Mouse (Mus musculus) MEL (cell line): Measurements from ENCODE around the gene Nsd1. TPM values are rescaled to one million over a fixed set of nuclear protein-coding genes. Genes with fewer than 3 reads are reported as not detected.

Experiments
- DNase-seq: peaks from one replicate; pipeline ENCODE4 v3.0.0; 2011; ENCODE audit warnings: low read depth, low spot score
- H3K27ac ChIP-seq: 2 replicates; pipeline ENCODE4 v1.5.1; 2012; ENCODE audit warnings: low read depth, mild to moderate bottlenecking, control low read depth, low read length, moderate library complexity; ENCODE audit not compliant: control insufficient read depth
- H3K27me3 ChIP-seq, 2 experiments: fragments of 150-350 bp in 1 of 2; sonication (generic) in 1 of 2; 2 replicates each; pipeline ENCODE4 v1.6.1; 2012; ENCODE audit warnings: low read length in 2 of 2, mild to moderate bottlenecking in 2 of 2, improper control_type of control experiment in 1 of 2, moderate library complexity in 1 of 2; ENCODE audit not compliant: insufficient read depth in 2 of 2, control insufficient read depth in 1 of 2
- H3K36me3 ChIP-seq, 2 experiments: 2 replicates each; pipeline ENCODE4 v1.6.1; 2012 to 2014; ENCODE audit warnings: low read length in 2 of 2, improper control_type of control experiment in 1 of 2, inconsistent platforms in 1 of 2, mild to moderate bottlenecking in 1 of 2; ENCODE audit not compliant: insufficient read depth in 2 of 2, control insufficient read depth in 1 of 2
- H3K4me1 ChIP-seq, 2 experiments: fragments of 150-350 bp in 1 of 2; sonication (generic) in 1 of 2; 2 replicates each; pipeline ENCODE4 v1.6.1; 2012; ENCODE audit warnings: low read length in 2 of 2, improper control_type of control experiment in 1 of 2, mild to moderate bottlenecking in 1 of 2; ENCODE audit not compliant: insufficient read depth in 2 of 2, control insufficient read depth in 1 of 2
- H3K4me3 ChIP-seq, 2 experiments: fragments of 150-350 bp in 1 of 2; sonication (generic) in 1 of 2; 2 replicates each; pipeline ENCODE4 v1.5.1; 2012; ENCODE audit warnings: low read depth in 2 of 2, low read length in 2 of 2, mild to moderate bottlenecking in 2 of 2, moderate library complexity in 2 of 2, control low read depth in 1 of 2, improper control_type of control experiment in 1 of 2; ENCODE audit not compliant: control insufficient read depth in 1 of 2, insufficient read depth in 1 of 2
- H3K79me2 ChIP-seq: 2 replicates; pipeline ENCODE4 v1.6.1; 2012; ENCODE audit warnings: mild to moderate bottlenecking, low read length, moderate library complexity; ENCODE audit not compliant: control insufficient read depth, poor library complexity, insufficient read depth
- H3K9ac ChIP-seq: 2 replicates; pipeline ENCODE4 v1.6.1; 2012; ENCODE audit warnings: low read depth, mild to moderate bottlenecking, control low read depth, low read length, moderate library complexity; ENCODE audit not compliant: control insufficient read depth, poor library complexity, severe bottlenecking
- H3K9me3 ChIP-seq: fragments of 150-350 bp; sonication (generic); replicated peaks from 2 replicates; pipeline ENCODE4 v1.6.1; 2012; ENCODE audit warnings: mild to moderate bottlenecking, low read length, improper control_type of control experiment, moderate library complexity; ENCODE audit not compliant: insufficient read depth
- BHLHE40 ChIP-seq: IDR thresholded peaks from 2 replicates; pipeline ENCODE4 v1.6.1; 2012; ENCODE audit warnings: low read depth, mild to moderate bottlenecking, inconsistent platforms, low read length, improper control_type of control experiment, borderline replicate concordance
- CHD2 ChIP-seq: IDR thresholded peaks from 2 replicates; pipeline ENCODE4 v1.6.1; 2011; ENCODE audit warnings: low read length, improper control_type of control experiment
- EP300 ChIP-seq, 2 experiments: IDR thresholded peaks; 2 replicates each; pipeline ENCODE4 v1.6.1; 2011; ENCODE audit warnings: improper control_type of control experiment in 2 of 2, low read length in 2 of 2, low read depth in 1 of 2, mild to moderate bottlenecking in 1 of 2
- GABPA ChIP-seq: IDR thresholded peaks from 2 replicates; pipeline ENCODE4 v1.6.1; 2012; ENCODE audit warnings: low read depth, mild to moderate bottlenecking, inconsistent platforms, low read length, improper control_type of control experiment, moderate library complexity
- GATA1 ChIP-seq: IDR thresholded peaks from 2 replicates; pipeline ENCODE4 v1.6.1; 2011; ENCODE audit warnings: low read depth, low read length, improper control_type of control experiment
- HCFC1 ChIP-seq: IDR thresholded peaks from 2 replicates; pipeline ENCODE4 v1.6.1; 2012; ENCODE audit warnings: low read depth, mild to moderate bottlenecking, inconsistent platforms, low read length, improper control_type of control experiment, moderate library complexity
- JUND ChIP-seq: IDR thresholded peaks from 2 replicates; pipeline ENCODE4 v1.6.1; 2011; ENCODE audit warnings: low read depth, mild to moderate bottlenecking, improper control_type of control experiment, low read length
- MAX ChIP-seq: IDR thresholded peaks from 2 replicates; pipeline ENCODE4 v1.6.1; 2011; ENCODE audit warnings: low read length, improper control_type of control experiment
- MAZ ChIP-seq: IDR thresholded peaks from 2 replicates; pipeline ENCODE4 v1.6.1; 2012; ENCODE audit warnings: low read depth, mild to moderate bottlenecking, inconsistent platforms, low read length, improper control_type of control experiment
- MYC ChIP-seq: IDR thresholded peaks from 2 replicates; pipeline ENCODE4 v1.6.1; 2011; ENCODE audit warnings: low read depth, mild to moderate bottlenecking, low read length, improper control_type of control experiment, moderate library complexity
- NELFE ChIP-seq: IDR thresholded peaks from 2 replicates; pipeline ENCODE4 v1.6.1; 2011; ENCODE audit warnings: low read depth, low read length, improper control_type of control experiment
- POLR2AphosphoS5 ChIP-seq: IDR thresholded peaks from 2 replicates; pipeline ENCODE4 v1.6.1; 2012; ENCODE audit warnings: low read depth, borderline replicate concordance, mild to moderate bottlenecking, inconsistent platforms, low read length, moderate library complexity, mixed read lengths
- SIN3A ChIP-seq: IDR thresholded peaks from 2 replicates; pipeline ENCODE4 v1.6.1; 2012; ENCODE audit warnings: low read length, improper control_type of control experiment, inconsistent platforms
- TBP ChIP-seq: IDR thresholded peaks from 2 replicates; pipeline ENCODE4 v1.8.0; 2011; ENCODE audit warnings: low read depth, low read length, improper control_type of control experiment
- TCF12 ChIP-seq: IDR thresholded peaks from 2 replicates; pipeline ENCODE4 v1.6.1; 2014; ENCODE audit warnings: low read depth, mild to moderate bottlenecking, inconsistent platforms, low read length, improper control_type of control experiment, moderate library complexity
- UBTF ChIP-seq: IDR thresholded peaks from 2 replicates; pipeline ENCODE4 v1.6.1; 2012; ENCODE audit warnings: low read depth, mild to moderate bottlenecking, inconsistent platforms, low read length, improper control_type of control experiment, moderate library complexity, borderline replicate concordance; ENCODE audit not compliant: insufficient read depth
- USF1 ChIP-seq: IDR thresholded peaks from 2 replicates; pipeline ENCODE4 v1.6.1; 2014; ENCODE audit warnings: low read depth, mild to moderate bottlenecking, inconsistent platforms, low read length, improper control_type of control experiment, moderate library complexity
- USF2 ChIP-seq, 2 experiments: IDR thresholded peaks; 2 replicates each; pipeline ENCODE4 v1.6.1; 2011 to 2012; ENCODE audit warnings: improper control_type of control experiment in 2 of 2, low read length in 2 of 2, borderline replicate concordance in 1 of 2, inconsistent platforms in 1 of 2, low read depth in 1 of 2, mild to moderate bottlenecking in 1 of 2; ENCODE audit not compliant: insufficient read depth in 1 of 2
- ZNF384 ChIP-seq: IDR thresholded peaks from 2 replicates; pipeline ENCODE4 v1.6.1; 2012; ENCODE audit warnings: low read depth, mild to moderate bottlenecking, inconsistent platforms, low read length, improper control_type of control experiment
- polyA plus RNA-seq, 2 experiments: library from polyadenylated mRNA; stranded (reverse) in 1 of 2; unstranded in 1 of 2; fragments of >175 nt in 1 of 2; fragments of >200 nt in 1 of 2; gene quantifications; 2 replicates each; pipeline versions ENCODE4 v1.2.1 to v1.2.4; 2012; ENCODE audit warnings: low replicate concordance in 2 of 2, low read depth in 1 of 2; ENCODE audit not compliant: insufficient read length in 2 of 2, insufficient read depth in 1 of 2, missing spikeins in 1 of 2
- total RNA-seq: library from RNA; depleted of rRNA; stranded (reverse); fragments of 300-350 nt; gene quantifications from 2 replicates; pipeline ENCODE4 v1.2.3, GENCODE M21; 2012

The Nsd1 gene
- total and polyA plus RNA-seq, 3 experiments = 6.3 to 59.3 (median 10.0) TPM

DNA sequence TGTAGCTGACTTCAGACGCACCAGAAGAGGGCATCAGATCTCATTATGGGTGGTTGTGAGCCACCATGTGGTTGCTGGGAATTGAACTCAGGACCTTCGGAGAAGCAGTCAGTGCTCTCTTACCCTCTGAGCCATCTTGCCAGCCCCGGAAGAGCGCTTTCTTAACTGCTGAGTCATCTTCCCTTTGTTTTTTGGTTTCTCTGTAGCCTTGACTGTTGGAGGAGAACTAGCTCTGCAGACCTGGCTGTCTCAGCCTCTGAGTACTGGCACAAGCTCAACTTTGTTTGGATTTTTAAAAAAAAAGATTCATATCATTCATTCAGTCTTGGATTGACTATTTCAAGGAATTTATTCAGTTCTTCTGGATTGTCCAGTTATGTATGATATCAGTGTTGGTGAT, 39.7 kb downstream of the Nsd1 start:
- H3K27me3 ChIP-seq = no peaks in the 10 kb centered on the region
- no peaks in the 10 kb centered on the region for H3K9me3 ChIP-seq
- H3K27ac ChIP-seq = no peak overlapping the region
- TF ChIP-seq ZNF384 (0 out of 2 replicates have a peak, but pooled peaks have one; percentile 19), GABPA (peak; percentile 47; the same call in 1 of the 2 replicates), TBP (peak; percentile 51; the same call in 1 of the 2 replicates), TCF12 (no peak), UBTF (no peak)
- H3K4me3 ChIP-seq = no peak overlapping the region
- H3K36me3 ChIP-seq = peaks cover 0 to 2% of the 10 kb centered on the region in 2 experiments; a peak in 3 of 4 replicates
- DNase-seq = peak; percentile 64
- H3K9ac ChIP-seq = no peak overlapping the region
- H3K79me2 ChIP-seq = no peaks in the 10 kb centered on the region
- no peaks in the 10 kb centered on the region; a peak in 4 of 4 replicates for H3K4me1 ChIP-seq

DNA sequence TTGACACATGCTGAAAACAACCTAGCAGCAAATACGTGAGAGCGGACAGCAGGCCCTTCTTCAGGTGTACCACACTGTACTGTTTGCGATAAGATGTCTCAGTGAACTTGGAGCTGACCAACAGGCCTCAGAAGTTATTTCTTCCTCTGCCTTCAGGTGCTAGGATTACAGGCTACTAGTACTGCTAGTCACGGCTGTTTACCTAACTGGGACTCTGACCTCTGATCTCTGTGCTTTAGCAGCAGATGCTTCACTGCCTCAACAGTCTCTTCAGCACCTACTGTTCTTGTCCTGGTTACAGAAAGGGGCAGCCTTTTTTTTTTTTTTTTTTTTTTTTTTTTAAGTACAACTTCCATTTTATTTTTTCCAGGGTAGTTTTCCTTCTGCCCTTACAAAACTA, 43.2 kb downstream of the Nsd1 start:
- no peaks in the 10 kb centered on the region; a peak in 3 of 4 replicates for H3K4me1 ChIP-seq
- 0 out of 2 replicates have a peak, but pooled peaks have one; percentile 11 for TF ChIP-seq ZNF384
- TF ChIP-seq GATA1 = no peak
- no peak for DNase-seq
- H3K27ac ChIP-seq = no peak overlapping the region
- H3K79me2 ChIP-seq = peaks cover 4% of the 10 kb centered on the region; the same call in 1 of the 2 replicates
- no peaks in the 10 kb centered on the region for H3K27me3 ChIP-seq
- no peaks in the 10 kb centered on the region for H3K9me3 ChIP-seq
- H3K4me3 ChIP-seq = no peak overlapping the region
- no peak overlapping the region for H3K9ac ChIP-seq
- peaks cover 0 to 7% of the 10 kb centered on the region in 2 experiments; a peak in 3 of 4 replicates for H3K36me3 ChIP-seq

DNA sequence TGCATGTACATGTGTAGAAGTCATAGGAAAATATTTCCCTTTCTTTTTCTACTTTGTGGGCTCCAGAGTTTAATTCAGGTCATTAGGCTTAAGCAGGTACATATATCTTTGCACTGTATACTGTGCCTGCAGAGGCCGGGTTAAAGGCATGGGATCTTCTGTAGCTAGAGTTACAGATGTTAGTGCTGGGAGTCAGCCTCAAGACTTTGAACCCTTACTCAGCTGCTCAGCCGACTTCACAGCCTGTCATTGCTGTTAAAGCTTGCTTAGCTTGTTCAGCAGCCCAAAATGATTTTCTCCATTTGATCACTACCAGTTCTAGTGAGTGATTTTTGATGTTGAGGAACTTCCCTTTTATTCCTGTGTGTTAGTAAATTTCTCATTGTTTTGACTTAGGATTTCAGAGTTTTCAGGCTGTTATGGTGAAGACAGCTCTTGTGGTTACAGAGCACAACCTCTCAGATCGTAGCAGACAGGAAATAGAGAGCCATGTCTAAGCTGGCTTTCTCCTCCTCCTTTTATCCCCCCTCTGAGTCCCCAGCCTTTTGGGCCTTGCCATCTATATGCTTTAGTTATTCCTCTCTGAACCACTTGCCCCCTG, 45.6 kb downstream of the Nsd1 start:
- Histone ChIP-seq H3K27ac (no peak overlapping the region), H3K4me1 (no peaks in the 10 kb centered on the region; a peak in 2 of 4 replicates), H3K27me3 (no peaks in the 10 kb centered on the region), H3K4me3 (no peak overlapping the region), H3K9ac (no peak overlapping the region), H3K36me3 (peaks cover 0 to 7% of the 10 kb centered on the region in 2 experiments; a peak in 3 of 4 replicates), H3K9me3 (no peaks in the 10 kb centered on the region), H3K79me2 (peaks cover 4% of the 10 kb centered on the region; the same call in 1 of the 2 replicates)
- DNase-seq = peak; percentile 35
- TF ChIP-seq GABPA = no peak
- no peak for TF ChIP-seq JUND
- no peak for TF ChIP-seq MYC
- TF ChIP-seq POLR2AphosphoS5 = no peak
- no peak for TF ChIP-seq NELFE
- no peak for TF ChIP-seq USF1
- TF ChIP-seq BHLHE40 = no peak
- no peak for TF ChIP-seq MAX
- no peak for TF ChIP-seq EP300 (IDR thresholded peaks at IDR 0.05; ENCODE audit: low read depth in 1 of 2, low read length in 2 of 2)
- TF ChIP-seq MAZ = no peak
- TF ChIP-seq CHD2 = no peak
- TF ChIP-seq SIN3A = no peak
- TF ChIP-seq USF2 (IDR thresholded peaks at IDR 0.05; ENCODE audit: borderline replicate concordance in 1 of 2, insufficient read depth in 1 of 2, low read depth in 1 of 2, low read length in 2 of 2) = no peak
- TF ChIP-seq HCFC1 = no peak
